ENCODE assay signal across 20 mouse cellular contexts in the genomic region with DNA sequence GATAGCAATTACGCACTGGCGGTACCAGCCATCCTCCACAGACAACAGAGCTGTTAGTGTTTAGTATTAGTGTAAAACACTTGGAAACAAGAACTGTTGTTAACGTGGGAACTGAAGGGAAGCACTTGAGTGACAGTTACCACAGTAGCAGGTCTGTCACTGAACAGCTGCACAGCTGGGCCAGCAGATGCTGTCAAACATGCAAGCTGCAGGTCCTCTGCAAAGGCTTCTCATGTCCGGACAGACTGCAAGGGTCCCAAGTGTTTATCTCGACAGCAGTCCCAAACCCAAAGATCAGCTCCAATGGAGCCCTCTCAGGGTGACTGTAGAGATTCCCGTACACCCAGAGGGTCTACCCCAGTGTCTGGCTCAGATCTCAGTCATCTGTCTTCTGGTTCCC. TPM values are rescaled to one million over a fixed set of nuclear protein-coding genes. Genes with fewer than 3 reads are reported as not detected.
"Had no signal": no experiment of that assay in that cellular context is flagged by ENCODE, and none has a peak within 500 bp of the region (broad histone marks: within the 10 kb centered on the region; RNA-seq: fewer than 3 reads in every experiment).

No protein-coding gene starts in this region.

- DNase-seq: kidney, adult 8-10 months; kidney, postnatal 25 days; liver, embryonic 13.5 days; lung, embryonic 14.5 days; lung, postnatal 10 days; lung, postnatal 4 days; right cerebral cortex, postnatal 14 days had no signal

- H3K27me3 ChIP-seq: limb, embryonic 15.5 days; liver, embryonic 13.5 days; megakaryocyte, embryonic 14.5 days; midbrain, embryonic 12.5 days; neural tube, embryonic 13.5 days had no signal

- ATAC-seq: intestine, postnatal 0 days; midbrain, embryonic 16.5 days had no signal

- H3K4me1 ChIP-seq: limb, embryonic 15.5 days had no signal

- H3K9ac ChIP-seq: limb, embryonic 15.5 days; liver, embryonic 13.5 days; lung, embryonic 14.5 days; midbrain, embryonic 12.5 days; neural tube, embryonic 13.5 days had no signal

- H3K4me3 ChIP-seq: left cerebral cortex, adult 2 months; limb, embryonic 15.5 days; liver, embryonic 13.5 days; megakaryocyte, embryonic 14.5 days; midbrain, embryonic 12.5 days; neural tube, embryonic 13.5 days had no signal

- H3K9me3 ChIP-seq: limb, embryonic 15.5 days; liver, embryonic 13.5 days; megakaryocyte, embryonic 14.5 days; midbrain, embryonic 12.5 days; neural tube, embryonic 13.5 days had no signal

- H3K4me2 ChIP-seq: limb, embryonic 15.5 days; liver, embryonic 13.5 days; lung, embryonic 14.5 days; midbrain, embryonic 12.5 days; neural tube, embryonic 13.5 days had no signal

- H3K27ac ChIP-seq: left cerebral cortex, adult 2 months; limb, embryonic 15.5 days; midbrain, embryonic 12.5 days; neural tube, embryonic 13.5 days had no signal

RNA-seq across cellular contexts. Expression of a gene that starts 41.7 kb away (rescaled TPM):
- total RNA-seq: layer of hippocampus, postnatal 25 days; left cerebral cortex, adult 2 months; left cerebral cortex, postnatal 14 days had no signal
- polyA plus RNA-seq: intestine, postnatal 0 days; kidney, embryonic 16.5 days; limb, embryonic 11.5 days; limb, embryonic 15.5 days; liver, embryonic 13.5 days; lung, embryonic 14.5 days; midbrain, embryonic 12.5 days; midbrain, embryonic 16.5 days; neural tube, embryonic 13.5 days; small intestine, adult 2 months; stomach, embryonic 16.5 days had no signal

RNA-seq across cellular contexts. Expression of a gene that starts 42.3 kb away (rescaled TPM):
- polyA plus RNA-seq: small intestine, adult 2 months had no signal
